9 mouse cellular contexts compared by ENCODE assay signal in the genomic region with DNA sequence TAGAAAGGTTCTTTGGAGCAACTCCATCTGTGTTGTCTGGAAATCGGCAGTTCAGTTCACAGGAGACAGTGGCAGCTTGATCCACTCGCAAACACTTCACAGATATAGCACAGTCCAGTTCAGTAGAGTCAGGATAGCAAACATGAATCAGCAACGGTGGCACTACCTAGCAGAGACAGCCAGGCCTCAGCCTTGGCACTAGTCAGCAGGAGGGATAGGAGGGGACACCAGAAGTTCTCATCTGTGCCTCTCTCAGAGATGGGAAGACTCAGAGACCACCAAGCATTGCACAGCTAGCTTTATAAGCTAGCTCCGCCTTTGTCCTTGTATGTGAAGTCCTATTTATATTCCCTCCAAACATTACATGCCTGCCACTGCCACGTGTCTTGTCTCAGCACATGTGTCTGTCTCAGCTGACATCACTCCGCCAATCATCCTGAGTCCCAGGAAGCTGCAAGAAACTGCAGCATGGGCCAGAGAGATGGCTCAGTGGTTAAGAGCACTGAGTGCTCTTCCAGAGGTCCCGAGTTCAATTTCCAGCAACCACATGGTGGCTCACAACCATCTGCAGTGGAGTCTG. TPM values are rescaled to one million over a fixed set of nuclear protein-coding genes. Genes with fewer than 3 reads are reported as not detected.
DNase-seq lines count a peak whose midpoint lies in the region; ATAC-seq and TF ChIP-seq lines count a peak whose summit lies in the region.
"Had no signal": no experiment of that assay in that cellular context is flagged by ENCODE, and none has a peak within 500 bp of the region (broad histone marks: within the 10 kb centered on the region; RNA-seq: fewer than 3 reads in every experiment).

No protein-coding gene starts in this region.

- no peaks in the 10 kb centered on the region for H3K4me1 ChIP-seq in kidney, embryonic 16.5 days (ENCODE audit: insufficient read depth, low read length)
- H3K4me1 ChIP-seq in embryonic fibroblast, embryonic 13.5 days (ENCODE audit: control insufficient read depth, insufficient read depth, low read length), result no peaks in the 10 kb centered on the region
- peaks cover 22% of the 10 kb centered on the region for H3K4me1 ChIP-seq in limb, embryonic 10.5 days
- peaks cover 9% of the 10 kb centered on the region; the same call in 1 of the 2 replicates for H3K4me1 ChIP-seq in neural tube, embryonic 14.5 days (ENCODE audit: control insufficient read depth, insufficient read depth, low read length)

- H3K4me3 ChIP-seq in kidney, embryonic 16.5 days (ENCODE audit: low read length), result peak overlapping the region; percentile 34
- H3K4me3 ChIP-seq in embryonic fibroblast, embryonic 13.5 days (ENCODE audit: insufficient read depth, low read length), result peak overlapping the region; percentile 14; the same call in 1 of the 2 replicates
- peak overlapping the region; percentile 42 for H3K4me3 ChIP-seq in limb, embryonic 10.5 days
- peak overlapping the region; percentile 12; the same call in 1 of the 2 replicates for H3K4me3 ChIP-seq in neural tube, embryonic 14.5 days (ENCODE audit: low read depth, low read length)

- DNase-seq in kidney, postnatal 4 days, result no peak
- DNase-seq in limb, embryonic 10.5 days (ENCODE audit: low spot score), result no peak
- no peak for DNase-seq in left cerebral cortex, postnatal 36 days (ENCODE audit: low spot score in 2 of 2)
- no peak for DNase-seq in right cerebral cortex, postnatal 25 days

- 0 out of 2 replicates have a peak overlapping the region, but pooled peaks have one; percentile 35 for H3K27ac ChIP-seq in kidney, embryonic 16.5 days (ENCODE audit: low read length)
- no peak overlapping the region for H3K27ac ChIP-seq in embryonic fibroblast, embryonic 13.5 days (ENCODE audit: insufficient read depth, low read length)
- 0 out of 2 replicates have a peak overlapping the region, but pooled peaks have one; percentile 54 for H3K27ac ChIP-seq in limb, embryonic 10.5 days
- H3K27ac ChIP-seq in neural tube, embryonic 14.5 days (ENCODE audit: low read depth, low read length), result no peak overlapping the region

- 70% methylated on average over 7 of the region's 7 CpGs for WGBS in kidney, embryonic 16.5 days
- WGBS in limb, embryonic 10.5 days, result 77% methylated on average over 7 of the region's 7 CpGs
- 66% methylated on average over 7 of the region's 7 CpGs for WGBS in neural tube, embryonic 14.5 days

- peak overlapping the region; percentile 36; the same call in 1 of the 2 replicates for H3K9ac ChIP-seq in kidney, embryonic 16.5 days (replicated peaks; ENCODE audit: low read length)
- H3K9ac ChIP-seq in neural tube, embryonic 14.5 days (replicated peaks; ENCODE audit: low read depth, low read length), result no peak overlapping the region

- no peaks in the 10 kb centered on the region for H3K27me3 ChIP-seq in kidney, embryonic 16.5 days (ENCODE audit: insufficient read depth, low read length)
- peaks cover 22% of the 10 kb centered on the region for H3K27me3 ChIP-seq in limb, embryonic 10.5 days (ENCODE audit: low read depth, poor library complexity, severe bottlenecking)
- H3K27me3 ChIP-seq in neural tube, embryonic 14.5 days (ENCODE audit: control insufficient read depth, insufficient read depth, low read length), result no peaks in the 10 kb centered on the region

- no peak for TF ChIP-seq CTCF in embryonic fibroblast, embryonic 13.5 days (IDR thresholded peaks at IDR 0.05; ENCODE audit: borderline replicate concordance, insufficient read depth, low read length)

- intact Hi-C loops in left cerebral cortex, postnatal 36 days (cut with DNase I), result loop anchor here (2.0 kb wide), 1 partner anchor 51 kb away; no protein-coding TSS in a partner anchor

- ATAC-seq in kidney, embryonic 16.5 days (ENCODE audit: low FRiP score, low TSS enrichment), result no peak
- no peak for ATAC-seq in neural tube, embryonic 14.5 days (ENCODE audit: low read depth)
- ATAC-seq in frontal cortex, adult (ENCODE audit: low TSS enrichment), result no peak

- H3K9me3 ChIP-seq in kidney, embryonic 16.5 days (ENCODE audit: low read length), result no peaks in the 10 kb centered on the region
- H3K9me3 ChIP-seq in limb, embryonic 10.5 days (replicated peaks), result no peaks in the 10 kb centered on the region
- no peaks in the 10 kb centered on the region for H3K9me3 ChIP-seq in neural tube, embryonic 14.5 days (ENCODE audit: control insufficient read depth, low read length)

- no peaks in the 10 kb centered on the region for H3K36me3 ChIP-seq in kidney, embryonic 16.5 days (ENCODE audit: insufficient read depth, low read length)
- no peaks in the 10 kb centered on the region for H3K36me3 ChIP-seq in limb, embryonic 10.5 days
- no peaks in the 10 kb centered on the region for H3K36me3 ChIP-seq in neural tube, embryonic 14.5 days (ENCODE audit: control insufficient read depth, insufficient read depth, low read length)

- TF ChIP-seq POLR2A in embryonic fibroblast, embryonic 13.5 days (IDR thresholded peaks at IDR 0.05; ENCODE audit: low read depth, low read length), result no peak

- H3K4me2 ChIP-seq in kidney, embryonic 16.5 days (replicated peaks; ENCODE audit: low read depth, low read length), result peak overlapping the region; percentile 49
- H3K4me2 ChIP-seq in neural tube, embryonic 14.5 days (ENCODE audit: low read depth, low read length), result peak overlapping the region; percentile 34

RNA-seq across cellular contexts. Expression of a gene that starts 1.9 kb away (rescaled TPM):
- 54.4 and 56.0 TPM in 2 replicates for polyA plus RNA-seq in kidney, embryonic 16.5 days (2015; fragmentation: Nextera tagmentation; extraction: Ambion mirVana)
- polyA plus RNA-seq in embryonic fibroblast, embryonic 13.5 days (2011; ENCODE audit: insufficient read length, low read depth, missing spikeins), result 17.5 and 19.1 TPM in 2 replicates
- 23.9 and 32.8 TPM in 2 replicates for polyA plus RNA-seq in limb, embryonic 10.5 days (2016; fragmentation: Nextera tagmentation; extraction: Ambion mirVana)
- 49.0 and 67.6 TPM in 2 replicates for polyA plus RNA-seq in neural tube, embryonic 14.5 days (2014; fragmentation: Nextera tagmentation; extraction: Ambion mirVana)
- total RNA-seq in left cerebral cortex, postnatal 36 days (2021), result 100 to 1,000 TPM; 270 to 338 TPM

RNA-seq across cellular contexts. Expression of a gene that starts 23.5 kb away (rescaled TPM):
- polyA plus RNA-seq in kidney, embryonic 16.5 days (2015; fragmentation: Nextera tagmentation; extraction: Ambion mirVana), result 407 and 438 TPM in 2 replicates
- polyA plus RNA-seq in embryonic fibroblast, embryonic 13.5 days (2011; ENCODE audit: insufficient read length, low read depth, missing spikeins), result 191 and 221 TPM in 2 replicates
- 311 and 314 TPM in 2 replicates for polyA plus RNA-seq in limb, embryonic 10.5 days (2016; fragmentation: Nextera tagmentation; extraction: Ambion mirVana)
- 190 and 208 TPM in 2 replicates for polyA plus RNA-seq in neural tube, embryonic 14.5 days (2014; fragmentation: Nextera tagmentation; extraction: Ambion mirVana)
- 10 to 100 TPM; 84.1 to 91.4 TPM for total RNA-seq in left cerebral cortex, postnatal 36 days (2021)

RNA-seq across cellular contexts. Expression of a gene that starts 39.8 kb away (rescaled TPM):
- 24.6 and 27.1 TPM in 2 replicates for polyA plus RNA-seq in kidney, embryonic 16.5 days (2015; fragmentation: Nextera tagmentation; extraction: Ambion mirVana)
- polyA plus RNA-seq in embryonic fibroblast, embryonic 13.5 days (2011; ENCODE audit: insufficient read length, low read depth, missing spikeins), result 1.0 and 1.2 TPM in 2 replicates
- polyA plus RNA-seq in limb, embryonic 10.5 days (2016; fragmentation: Nextera tagmentation; extraction: Ambion mirVana), result 4.1 and 4.9 TPM in 2 replicates
- polyA plus RNA-seq in neural tube, embryonic 14.5 days (2014; fragmentation: Nextera tagmentation; extraction: Ambion mirVana), result 7.9 and 8.5 TPM in 2 replicates
- total RNA-seq in left cerebral cortex, postnatal 36 days (2021), result 1 to 10 TPM; 3.5 to 3.7 TPM
- total RNA-seq: neutrophil, adult 5-6 weeks had no signal

Comparison
In these comparisons a context has a peak if more than half of its experiments do, and no peak if none do; other contexts are left out.
1. H3K27ac ChIP-seq: peak in kidney, embryonic 16.5 days (single experiment) and limb, embryonic 10.5 days (single experiment); none in embryonic fibroblast, embryonic 13.5 days (single experiment) and neural tube, embryonic 14.5 days (single experiment).
2. Peak in every context shown above with its lines, with median percentiles within 50 percentile points of each other: H3K4me3 ChIP-seq.